Mouse (Mus musculus) kidney, postnatal 0 days (tissue): Measurements from ENCODE around the gene Cep350. TPM values are rescaled to one million over a fixed set of nuclear protein-coding genes. Genes with fewer than 3 reads are reported as not detected.
A peak's percentile ranks its signal among the peaks of the same experiment; 100 is the strongest.

Experiments used
- ATAC-seq: fragments of 200-750 bp; cut with Nextera tagmentation; replicated peaks from 2 replicates; pipeline ENCODE4 v1.8.0; 2017; ENCODE audit warnings: low read depth, moderate number of reproducible peaks, moderate TSS enrichment, moderate library complexity; ENCODE audit not compliant: low FRiP score
- DNase-seq: peaks from one replicate; pipeline ENCODE4 v3.0.0-alpha.2; 2016; ENCODE audit warnings: low spot score
- H3K27ac ChIP-seq: fragments of 300-500 bp; sonication (generic); 2 replicates; pipeline ENCODE4 v1.5.1; 2014; ENCODE audit warnings: mild to moderate bottlenecking
- H3K27me3 ChIP-seq: fragments of 300-500 bp; sonication (generic); 2 replicates; pipeline ENCODE4 v1.6.1; 2014; ENCODE audit warnings: low read length, mixed read lengths; ENCODE audit not compliant: insufficient read depth
- H3K36me3 ChIP-seq: fragments of 300-500 bp; sonication (generic); 2 replicates; pipeline ENCODE4 v1.6.1; 2014; ENCODE audit warnings: low read length, mixed read lengths; ENCODE audit not compliant: insufficient read depth
- H3K4me1 ChIP-seq: fragments of 300-500 bp; sonication (generic); replicated peaks from 2 replicates; pipeline ENCODE4 v1.6.1; 2014; ENCODE audit warnings: antibody characterized with exemption, low read length, mixed read lengths; ENCODE audit not compliant: insufficient read depth
- H3K4me2 ChIP-seq: fragments of 300-500 bp; sonication (generic); 2 replicates; pipeline ENCODE4 v1.6.1; 2014; ENCODE audit warnings: mild to moderate bottlenecking, low read length, moderate library complexity, mixed read lengths
- H3K4me3 ChIP-seq: fragments of 300-500 bp; sonication (generic); replicated peaks from 2 replicates; pipeline ENCODE4 v1.5.1; 2014; ENCODE audit warnings: low read depth, low read length
- H3K9ac ChIP-seq: fragments of 300-500 bp; sonication (generic); 2 replicates; pipeline ENCODE4 v1.6.1; 2014; ENCODE audit warnings: low read depth, low read length
- H3K9me3 ChIP-seq: fragments of 300-500 bp; sonication (generic); replicated peaks from 2 replicates; pipeline ENCODE4 v1.6.1; 2016; ENCODE audit warnings: low read length, inconsistent platforms, mixed read lengths
- CTCF ChIP-seq: IDR thresholded peaks from 2 replicates; pipeline ENCODE4 v1.5.1; 2016; ENCODE audit warnings: antibody characterized with exemption, low read depth, mild to moderate bottlenecking, moderate library complexity
- WGBS: fragments of 180-500 bp; shearing (Covaris S2); extraction: QIAGEN DNeasy Blood & Tissue Kit; methylation state at CpG from one replicate; pipeline ENCODE4 v1.1.7; 2014; 5-methylcytosine and 5-hydroxymethylcytosine counted together
- polyA plus RNA-seq: library from polyadenylated mRNA; unstranded; fragments of >200 nt; fragmentation: Nextera tagmentation; extraction: Ambion mirVana; gene quantifications from 2 replicates; pipeline ENCODE4 v1.2.1, GENCODE M21; 2015

The Cep350 gene
- polyA plus RNA-seq, 1 experiment from 2014 or later: 7.9 TPM

DNA sequence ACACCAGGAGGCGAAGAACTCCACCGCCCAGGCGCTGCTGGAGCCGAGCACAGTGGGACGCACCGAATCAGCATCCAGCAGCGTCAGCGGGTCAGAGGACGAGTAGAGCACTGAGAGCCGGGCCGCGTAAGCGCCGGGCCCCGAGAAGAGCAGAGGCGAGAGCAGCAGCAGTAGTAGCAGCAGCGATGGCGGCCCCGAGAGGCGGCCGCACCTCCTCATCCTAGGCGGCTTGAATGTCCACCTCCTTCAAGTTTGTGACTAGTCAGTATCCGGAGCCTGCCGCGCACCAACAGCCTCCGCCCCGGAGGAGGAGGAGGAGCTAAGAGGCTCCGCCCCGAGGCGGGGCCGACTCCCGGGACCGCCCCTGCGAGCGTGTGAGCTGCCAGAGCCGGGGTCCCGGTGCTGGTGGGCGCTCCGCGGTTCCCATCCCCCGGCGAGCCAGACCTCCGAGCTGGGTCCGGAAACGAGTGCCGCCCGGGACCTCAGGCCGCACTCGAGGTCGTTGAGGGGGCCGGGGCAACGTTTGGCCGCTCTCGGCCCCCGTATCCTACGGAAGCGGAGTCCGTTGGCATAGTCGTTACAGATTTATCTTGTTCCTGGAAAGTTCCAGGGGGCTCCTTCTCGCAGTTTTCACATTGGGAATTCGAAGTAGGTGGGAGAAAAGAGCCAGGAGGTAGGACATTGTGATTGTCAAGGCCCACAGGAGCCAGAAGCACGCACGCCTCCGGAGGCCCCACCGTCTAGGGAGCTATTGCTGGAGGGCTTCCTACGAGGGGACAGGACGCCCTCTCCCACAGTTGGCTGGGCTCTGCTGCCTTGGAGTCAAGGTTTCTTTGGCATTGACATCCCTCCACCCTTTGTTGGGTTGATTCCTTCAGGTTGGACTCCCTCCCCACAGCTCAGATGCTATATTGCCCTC, 160.2 kb downstream of the Cep350 start, which contains the start of gene Qsox1:
Qsox1 (minus strand) TSS at position 309 of the 919 bp plus-strand sequence.
- Histone ChIP-seq H3K27ac (peak within 1 kb of the TSS; percentile 68; the same call in 1 of the 2 replicates), H3K4me2 (peak within 1 kb of the TSS; percentile 69), H3K4me3 (peak within 1 kb of the TSS; percentile 67), H3K27me3 (no peaks in the 10 kb centered on the region), H3K4me1 (0 out of 2 replicates have a peak, but pooled peaks cover 7% of the 10 kb centered on the region), H3K9me3 (no peaks in the 10 kb centered on the region), H3K36me3 (no peaks in the 10 kb centered on the region), H3K9ac (peak within 1 kb of the TSS; percentile 68)
- ATAC-seq (peak; percentile 95), DNase-seq (peak; percentile 93)
- WGBS: under 1% methylated on average over 65 of the region's 67 CpGs
- TF ChIP-seq CTCF: peak; percentile 15; the same call in 1 of the 2 replicates

DNA sequence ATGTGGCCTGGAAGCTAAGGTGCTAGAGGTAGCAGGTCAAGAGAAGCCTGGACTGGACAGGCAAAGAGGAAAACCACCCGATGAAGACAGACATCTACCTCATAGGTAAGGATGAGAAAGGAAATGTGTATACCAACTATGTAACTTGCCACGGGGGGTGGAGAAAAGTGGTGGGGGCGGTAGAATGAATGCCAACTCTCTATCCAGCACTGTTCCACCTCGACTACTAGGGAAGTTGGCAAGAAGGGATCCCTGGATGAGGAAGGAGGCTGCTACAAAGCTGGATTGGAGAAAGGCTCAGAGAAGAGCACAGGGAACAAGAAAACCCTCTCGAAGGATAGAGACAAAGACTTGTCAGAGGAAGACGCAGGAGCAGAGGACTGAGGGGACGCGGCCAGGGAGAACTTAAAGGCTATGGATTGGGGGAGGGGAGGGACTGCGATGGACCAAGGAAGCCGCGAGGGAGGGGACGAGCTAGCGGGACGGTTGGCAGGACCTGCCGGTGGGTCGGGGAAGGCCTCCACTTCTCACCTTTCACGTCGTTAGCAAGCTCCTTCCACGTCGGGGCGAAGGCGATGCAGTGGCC, 161.0 kb downstream of the Cep350 start:
- DNase-seq (peak; percentile 59), ATAC-seq (no peak)
- Histone ChIP-seq H3K9ac (peak overlapping the region; percentile 68), H3K4me3 (peak overlapping the region; percentile 67), H3K27me3 (no peaks in the 10 kb centered on the region), H3K9me3 (no peaks in the 10 kb centered on the region), H3K27ac (peak overlapping the region; percentile 68; the same call in 1 of the 2 replicates), H3K36me3 (no peaks in the 10 kb centered on the region), H3K4me2 (peak overlapping the region; percentile 69), H3K4me1 (0 out of 2 replicates have a peak, but pooled peaks cover 7% of the 10 kb centered on the region)
- TF ChIP-seq CTCF: no peak
- 3% methylated on average over 22 of the region's 22 CpGs for WGBS

DNA sequence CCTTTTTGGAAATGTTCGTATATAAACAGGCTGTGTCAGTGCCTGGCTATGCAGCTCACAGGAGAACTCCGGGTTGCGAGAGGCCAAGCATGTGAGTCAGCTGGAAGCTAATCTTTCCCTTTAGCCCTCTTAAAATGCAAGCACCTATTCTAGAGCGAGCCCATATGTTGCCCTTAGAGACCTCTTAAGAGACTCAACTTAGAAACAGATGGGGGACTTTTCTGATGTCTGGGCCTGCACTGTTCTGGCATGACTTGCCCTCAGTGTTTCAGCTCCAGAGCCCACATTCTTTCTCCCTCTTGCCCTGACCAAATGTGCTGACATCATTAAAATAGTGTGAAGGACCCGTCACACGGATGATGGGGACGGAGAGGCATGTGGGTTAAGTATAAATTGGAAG, 162.4 kb downstream of the Cep350 start:
- 52% methylated on average over 7 of the region's 7 CpGs for WGBS
- Histone ChIP-seq H3K27ac (no peak overlapping the region), H3K27me3 (no peaks in the 10 kb centered on the region), H3K4me1 (0 out of 2 replicates have a peak, but pooled peaks cover 7% of the 10 kb centered on the region), H3K4me2 (0 out of 2 replicates have a peak overlapping the region, but pooled peaks have one; percentile 6), H3K36me3 (no peaks in the 10 kb centered on the region), H3K4me3 (no peak overlapping the region), H3K9me3 (no peaks in the 10 kb centered on the region), H3K9ac (peak overlapping the region; percentile 14; the same call in 1 of the 2 replicates)
- DNase-seq (no peak), ATAC-seq (no peak)
- TF ChIP-seq CTCF: no peak

DNA sequence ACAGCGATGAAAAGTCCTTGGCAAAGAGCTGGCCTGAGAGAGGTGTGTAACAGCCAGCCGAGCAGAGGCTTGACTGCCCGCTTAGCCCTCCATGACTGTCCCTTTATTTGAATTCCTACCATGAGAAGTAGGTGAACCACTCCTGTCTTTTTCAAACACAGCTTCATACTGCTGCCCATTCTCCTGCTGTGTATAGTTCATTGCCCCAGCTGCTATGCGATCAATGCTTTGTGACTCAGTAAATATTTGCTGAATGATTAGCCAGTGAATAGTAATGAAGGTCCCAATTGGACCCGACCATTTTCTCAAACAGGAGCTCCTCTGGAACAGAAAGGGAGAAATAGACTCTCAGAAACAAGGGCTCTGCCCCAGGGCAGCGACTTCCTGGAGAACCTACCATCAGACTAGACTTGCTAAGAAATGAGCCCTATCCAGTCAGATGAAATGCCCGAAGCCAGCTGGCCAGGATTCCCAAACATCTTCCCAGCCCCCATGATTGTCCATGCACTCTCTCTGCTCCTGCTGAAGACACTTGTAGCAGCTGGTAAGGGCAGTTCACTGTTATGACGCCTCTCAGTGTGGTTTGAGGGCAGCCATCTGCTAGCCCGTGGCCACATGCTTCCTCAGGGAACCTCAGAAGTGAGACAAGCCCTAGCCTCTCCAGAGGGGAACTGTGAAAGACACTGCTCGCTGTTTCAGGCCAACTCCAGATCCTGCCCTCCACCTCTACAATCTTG, 163.2 kb downstream of the Cep350 start:
- WGBS: 57% methylated on average over 10 of the region's 10 CpGs
- Histone ChIP-seq H3K27me3 (no peaks in the 10 kb centered on the region), H3K4me3 (no peak overlapping the region), H3K27ac (no peak overlapping the region), H3K36me3 (no peaks in the 10 kb centered on the region), H3K9me3 (no peaks in the 10 kb centered on the region), H3K4me1 (0 out of 2 replicates have a peak, but pooled peaks cover 7% of the 10 kb centered on the region), H3K9ac (no peak overlapping the region), H3K4me2 (0 out of 2 replicates have a peak overlapping the region, but pooled peaks have one; percentile 6)
- no peak for TF ChIP-seq CTCF
- ATAC-seq: no peak
- DNase-seq: no peak

DNA sequence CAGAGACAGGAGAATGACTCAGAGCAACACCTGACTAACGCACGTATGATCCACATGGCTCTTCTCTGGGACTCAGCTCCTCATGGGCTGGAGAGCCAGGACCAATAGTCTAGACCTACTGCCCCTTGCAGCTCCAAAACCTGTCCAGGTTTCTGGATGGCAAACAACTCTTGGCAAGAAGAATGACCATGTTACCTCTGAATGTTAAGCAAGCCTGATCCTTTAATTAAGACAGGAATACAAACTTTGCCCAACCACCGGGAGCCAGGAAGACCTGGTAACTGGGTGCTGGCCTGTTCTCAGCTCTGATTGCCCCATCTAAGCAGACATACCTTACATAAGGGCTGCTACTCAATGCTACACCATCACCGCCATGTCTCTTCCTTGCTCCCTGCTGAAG, 164.8 kb downstream of the Cep350 start:
- Histone ChIP-seq H3K36me3 (no peaks in the 10 kb centered on the region), H3K4me1 (0 out of 2 replicates have a peak, but pooled peaks cover 7% of the 10 kb centered on the region), H3K9ac (no peak overlapping the region), H3K27me3 (no peaks in the 10 kb centered on the region), H3K27ac (no peak overlapping the region), H3K9me3 (no peaks in the 10 kb centered on the region), H3K4me3 (no peak overlapping the region), H3K4me2 (no peak overlapping the region)
- TF ChIP-seq CTCF: no peak
- DNase-seq: no peak
- no peak for ATAC-seq
- WGBS: 96% methylated on average over 4 of the region's 4 CpGs
